Mouse (Mus musculus) cortical plate, adult 2 months (tissue): ENCODE results near the gene Comp. TPM values are rescaled to one million over a fixed set of nuclear protein-coding genes. Genes with fewer than 3 reads are reported as not detected.

Experiments
- H3K27ac ChIP-seq: fragments of 200-500 bp; 2 replicates; pipeline ENCODE4 v1.5.1; 2012; ENCODE audit warnings: low read length, control low read depth, inconsistent platforms; ENCODE audit not compliant: insufficient read depth
- H3K4me1 ChIP-seq: fragments of 200-500 bp; 2 replicates; pipeline ENCODE4 v1.6.1; 2011; ENCODE audit warnings: low read length; ENCODE audit not compliant: control insufficient read depth, insufficient read depth
- H3K4me3 ChIP-seq: fragments of 200-500 bp; 2 replicates; pipeline ENCODE4 v1.5.1; 2011; ENCODE audit warnings: mild to moderate bottlenecking, low read length, control low read depth; ENCODE audit not compliant: insufficient read depth
- CTCF ChIP-seq: fragments of 200-500 bp; IDR thresholded peaks from 2 replicates; pipeline ENCODE4 v1.5.1; 2011; ENCODE audit warnings: mild to moderate bottlenecking, control low read depth, low read length; ENCODE audit not compliant: insufficient read depth; ENCODE audit errors: extremely low read depth
- POLR2A ChIP-seq: fragments of 200-500 bp; IDR thresholded peaks from 2 replicates; pipeline ENCODE4 v1.6.1; 2011; ENCODE audit warnings: mild to moderate bottlenecking, low read length, control low read depth; ENCODE audit not compliant: insufficient read depth; ENCODE audit errors: extremely low read depth
- polyA plus RNA-seq: library from polyadenylated mRNA; depleted of rRNA; stranded (reverse); fragments of >200 nt; gene quantifications from 2 replicates; pipeline ENCODE4 v1.2.3, GENCODE M21; 2012

The Comp gene
- polyA plus RNA-seq, 1 experiment, result 0.19 TPM

GRCm38 (mm10) chr8:70394269-70394998 is 21.1 kb downstream of the Comp start:
- H3K27ac ChIP-seq, result no peak overlapping the region
- H3K4me3 ChIP-seq, result no peak overlapping the region
- TF ChIP-seq POLR2A, result no peak
- TF ChIP-seq CTCF, result no peak
- no peaks in the 10 kb centered on the region for H3K4me1 ChIP-seq

GRCm38 (mm10) chr8:70395649-70396048 is 22.3 kb downstream of the Comp start:
- H3K4me1 ChIP-seq, result no peaks in the 10 kb centered on the region
- no peak overlapping the region for H3K27ac ChIP-seq
- H3K4me3 ChIP-seq, result no peak overlapping the region
- TF ChIP-seq POLR2A, result no peak
- TF ChIP-seq CTCF, result no peak

- H3K4me3 ChIP-seq, result no peak overlapping the region
Observed at GRCm38 (mm10) chr8:70396184-70396583, 22.8 kb downstream of the Comp start.

GRCm38 (mm10) chr8:70397611-70398563 is 24.5 kb downstream of the Comp start:
- Histone ChIP-seq H3K4me1 (no peaks in the 10 kb centered on the region), H3K27ac (no peak overlapping the region), H3K4me3 (no peak overlapping the region)
- TF ChIP-seq CTCF (no peak), POLR2A (no peak)

More at GRCm38 (mm10) chr8:70396184-70396583, 22.8 kb downstream of the Comp start:
- no peak overlapping the region for H3K27ac ChIP-seq
- TF ChIP-seq CTCF, result no peak
- no peak for TF ChIP-seq POLR2A
- no peaks in the 10 kb centered on the region for H3K4me1 ChIP-seq

GRCm38 (mm10) chr8:70404212-70404611 is 30.9 kb downstream of the Comp start:
- H3K4me3 ChIP-seq, result no peak overlapping the region
- no peak overlapping the region for H3K27ac ChIP-seq
- TF ChIP-seq CTCF (no peak), POLR2A (no peak)
- H3K4me1 ChIP-seq, result no peaks in the 10 kb centered on the region

- H3K4me3 ChIP-seq, result no peak overlapping the region
- H3K27ac ChIP-seq, result no peak overlapping the region
- TF ChIP-seq POLR2A (no peak), CTCF (no peak)
- H3K4me1 ChIP-seq, result no peaks in the 10 kb centered on the region
Observed at GRCm38 (mm10) chr8:70405189-70405588, 31.8 kb downstream of the Comp start.

- no peaks in the 10 kb centered on the region for H3K4me1 ChIP-seq
- no peak overlapping the region for H3K27ac ChIP-seq
- no peak overlapping the region for H3K4me3 ChIP-seq
- TF ChIP-seq CTCF (no peak), POLR2A (no peak)
Observed at GRCm38 (mm10) chr8:70406427-70407069, 33.2 kb downstream of the Comp start.

- TF ChIP-seq CTCF (no peak), POLR2A (no peak)
- Histone ChIP-seq H3K4me1 (no peaks in the 10 kb centered on the region), H3K27ac (no peak overlapping the region), H3K4me3 (no peak overlapping the region)
Observed at GRCm38 (mm10) chr8:70408301-70408700, 34.9 kb downstream of the Comp start.

GRCm38 (mm10) chr8:70409019-70409418 is 35.7 kb downstream of the Comp start:
- no peak for TF ChIP-seq POLR2A
- TF ChIP-seq CTCF, result no peak
- H3K4me1 ChIP-seq, result no peaks in the 10 kb centered on the region
- no peak overlapping the region for H3K4me3 ChIP-seq
- H3K27ac ChIP-seq, result no peak overlapping the region
